Mouse (Mus musculus): ENCODE data around the gene Sod1. TPM values are rescaled to one million over a fixed set of nuclear protein-coding genes. Genes with fewer than 3 reads are reported as not detected.

Gene Sod1
- total and polyA plus RNA-seq, 3 experiments, result 389 to 747 (median 609) TPM

DNA sequence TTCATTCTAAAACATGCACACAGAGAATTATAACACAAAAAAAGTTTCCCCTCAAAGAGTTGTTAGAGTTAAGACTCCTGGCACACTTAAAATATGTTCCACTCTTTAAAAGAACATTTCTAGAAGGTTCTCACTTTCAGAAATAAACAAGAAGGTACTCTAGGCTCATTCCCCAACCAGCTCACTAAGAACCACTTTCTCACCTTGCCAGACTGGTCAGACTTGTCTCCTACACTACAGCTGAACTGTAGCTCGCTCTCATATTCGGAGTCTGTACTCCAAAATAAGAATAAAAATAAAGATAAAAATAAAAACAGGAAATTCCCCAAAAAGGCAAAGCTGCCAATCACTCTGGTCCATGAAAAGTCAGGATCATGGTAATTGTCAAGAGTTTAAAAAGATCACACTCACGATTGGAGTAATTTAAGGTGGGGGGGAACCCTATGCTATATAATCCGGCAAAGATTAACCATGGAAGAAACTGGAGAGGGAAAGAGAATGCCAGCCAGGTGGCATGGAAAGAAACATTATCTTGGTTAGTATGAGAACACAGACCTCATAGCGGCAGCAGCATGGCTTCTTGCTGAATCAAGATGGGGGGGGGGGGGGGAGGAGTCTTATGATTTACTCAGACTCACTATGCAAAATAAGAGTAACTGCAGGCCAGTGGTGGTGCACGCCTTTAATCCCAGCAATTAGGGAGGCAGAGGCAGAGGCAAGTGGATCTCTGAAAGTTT, 17.2 kb upstream of the Sod1 start:
- TF ChIP-seq CTCF (IDR thresholded peaks at IDR 0.05; ENCODE audit: low read depth, low read length), result no peak
- TF ChIP-seq POLR2AphosphoS5 (IDR thresholded peaks at IDR 0.05; ENCODE audit: insufficient replicate concordance, low read depth, low read length), result no peak
- TF ChIP-seq GATA1 (IDR thresholded peaks at IDR 0.05; ENCODE audit: borderline replicate concordance, low read length), result no peak
- no peak for TF ChIP-seq GATA2 (IDR thresholded peaks at IDR 0.05; ENCODE audit: borderline replicate concordance, low read depth, low read length)
- TF ChIP-seq TAL1 (conservative IDR thresholded peaks at IDR 0.05; ENCODE audit: low read depth, low read length), result no peak
- H3K4me1 ChIP-seq (ENCODE audit: insufficient read depth, low read depth, low read length), result peaks cover 14% of the 10 kb centered on the region
- DNase-seq (ENCODE audit: low spot score) (no peak), ATAC-seq (ENCODE audit: extremely low read depth, insufficient number of reproducible peaks, low FRiP score, poor library complexity, severe bottlenecking) (no peak)
- no peak overlapping the region for H3K4me3 ChIP-seq (ENCODE audit: low read depth, low read length)
- peaks cover 15% of the 10 kb centered on the region; the same call in 1 of the 2 replicates for H3K27me3 ChIP-seq (ENCODE audit: insufficient read depth, low read length)
- H3K36me3 ChIP-seq (replicated peaks), result no peaks in the 10 kb centered on the region
- H3K9me3 ChIP-seq (replicated peaks), result no peaks in the 10 kb centered on the region

DNA sequence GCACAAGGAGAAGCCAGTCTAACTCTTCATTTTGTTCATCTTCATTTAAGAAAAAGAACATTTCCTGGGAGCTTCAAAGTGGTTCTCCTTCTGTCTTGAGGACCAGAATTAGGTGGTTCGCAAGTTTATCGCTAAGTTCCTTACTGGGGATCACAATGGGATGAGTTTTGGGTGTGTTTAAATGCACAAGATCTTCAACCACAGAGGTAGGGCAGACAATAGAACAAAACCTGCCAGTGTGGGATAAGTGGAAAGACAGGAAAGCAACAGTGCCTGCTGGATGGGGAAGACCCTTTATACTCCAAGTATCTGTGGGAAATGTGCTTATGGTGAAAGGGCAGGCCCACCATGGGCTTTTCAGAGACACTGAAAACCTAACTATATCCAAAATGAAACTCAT, 15.7 kb upstream of the Sod1 start:
- no peak for TF ChIP-seq TAL1 (conservative IDR thresholded peaks at IDR 0.05; ENCODE audit: low read depth, low read length)
- no peak for TF ChIP-seq GATA2 (IDR thresholded peaks at IDR 0.05; ENCODE audit: borderline replicate concordance, low read depth, low read length)
- TF ChIP-seq GATA1 (IDR thresholded peaks at IDR 0.05; ENCODE audit: borderline replicate concordance, low read length), result no peak
- no peak for TF ChIP-seq POLR2AphosphoS5 (IDR thresholded peaks at IDR 0.05; ENCODE audit: insufficient replicate concordance, low read depth, low read length)
- no peak for TF ChIP-seq CTCF (IDR thresholded peaks at IDR 0.05; ENCODE audit: low read depth, low read length)
- ATAC-seq (ENCODE audit: extremely low read depth, insufficient number of reproducible peaks, low FRiP score, poor library complexity, severe bottlenecking) (no peak), DNase-seq (ENCODE audit: low spot score) (no peak)
- peaks cover 4% of the 10 kb centered on the region; the same call in 1 of the 2 replicates for H3K4me1 ChIP-seq (ENCODE audit: insufficient read depth, low read depth, low read length)
- no peaks in the 10 kb centered on the region for H3K9me3 ChIP-seq (replicated peaks)
- no peak overlapping the region for H3K4me3 ChIP-seq (ENCODE audit: low read depth, low read length)
- peaks cover 25% of the 10 kb centered on the region for H3K27me3 ChIP-seq (ENCODE audit: insufficient read depth, low read length)
- no peaks in the 10 kb centered on the region for H3K36me3 ChIP-seq (replicated peaks)

DNA sequence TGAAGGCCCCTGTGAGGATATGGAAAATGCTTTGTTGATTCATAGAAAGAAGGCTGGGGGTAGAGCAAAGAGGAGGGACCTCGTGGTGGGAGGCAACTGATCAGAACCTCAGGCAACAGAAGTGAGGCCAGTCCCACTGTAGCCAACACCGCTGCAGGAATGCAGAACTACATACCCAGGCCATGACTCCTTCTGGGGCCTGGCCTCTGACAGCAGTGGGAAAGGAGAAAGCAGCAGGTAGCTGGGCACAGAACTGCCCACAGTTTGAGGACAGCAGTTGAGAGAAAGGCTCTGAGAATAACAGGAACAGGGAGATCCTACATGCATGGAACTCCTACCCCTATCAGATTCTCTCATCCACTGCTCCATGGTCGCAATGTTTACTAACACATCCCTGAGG, 11.6 kb upstream of the Sod1 start:
- Histone ChIP-seq H3K9me3 (replicated peaks) (no peaks in the 10 kb centered on the region), H3K27me3 (ENCODE audit: insufficient read depth, low read length) (peaks cover 31% of the 10 kb centered on the region), H3K36me3 (replicated peaks) (no peaks in the 10 kb centered on the region), H3K4me3 (ENCODE audit: low read depth, low read length) (no peak overlapping the region), H3K4me1 (ENCODE audit: insufficient read depth, low read depth, low read length) (peaks cover 7% of the 10 kb centered on the region)
- no peak for DNase-seq (ENCODE audit: low spot score)
- TF ChIP-seq GATA2 (IDR thresholded peaks at IDR 0.05; ENCODE audit: borderline replicate concordance, low read depth, low read length), result no peak
- no peak for TF ChIP-seq GATA1 (IDR thresholded peaks at IDR 0.05; ENCODE audit: borderline replicate concordance, low read length)
- TF ChIP-seq TAL1 (conservative IDR thresholded peaks at IDR 0.05; ENCODE audit: low read depth, low read length), result no peak
- TF ChIP-seq POLR2AphosphoS5 (IDR thresholded peaks at IDR 0.05; ENCODE audit: insufficient replicate concordance, low read depth, low read length), result no peak
- no peak for TF ChIP-seq CTCF (IDR thresholded peaks at IDR 0.05; ENCODE audit: low read depth, low read length)
- no peak for ATAC-seq (ENCODE audit: extremely low read depth, insufficient number of reproducible peaks, low FRiP score, poor library complexity, severe bottlenecking)

DNA sequence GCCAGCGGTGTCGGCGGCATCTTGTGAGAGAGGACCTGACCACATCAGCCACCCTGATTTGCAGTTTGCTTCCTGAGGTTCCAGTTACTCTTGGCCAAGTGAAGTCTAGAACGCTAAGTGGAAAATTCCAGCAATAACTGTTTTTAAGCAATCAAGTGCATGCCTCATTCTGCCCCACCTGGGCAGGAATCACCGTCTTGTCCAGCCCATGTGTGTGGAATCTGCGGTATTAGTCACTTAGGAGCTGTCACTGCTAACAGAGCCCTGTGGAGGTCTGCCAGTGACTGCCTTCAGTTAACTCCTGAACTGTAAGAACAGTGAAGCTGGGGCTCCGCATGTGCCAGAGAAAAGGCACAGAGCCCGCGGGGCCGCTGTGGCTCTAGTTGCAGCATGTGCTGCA, 9.8 kb upstream of the Sod1 start:
- Histone ChIP-seq H3K4me3 (ENCODE audit: low read depth, low read length) (no peak overlapping the region), H3K27me3 (ENCODE audit: insufficient read depth, low read length) (peaks cover 27% of the 10 kb centered on the region), H3K36me3 (replicated peaks) (no peaks in the 10 kb centered on the region), H3K4me1 (ENCODE audit: insufficient read depth, low read depth, low read length) (peaks cover 9% of the 10 kb centered on the region), H3K9me3 (replicated peaks) (no peaks in the 10 kb centered on the region)
- DNase-seq (ENCODE audit: low spot score) (no peak), ATAC-seq (ENCODE audit: extremely low read depth, insufficient number of reproducible peaks, low FRiP score, poor library complexity, severe bottlenecking) (no peak)
- TF ChIP-seq TAL1 (conservative IDR thresholded peaks at IDR 0.05; ENCODE audit: low read depth, low read length) (no peak), CTCF (IDR thresholded peaks at IDR 0.05; ENCODE audit: low read depth, low read length) (no peak), GATA2 (IDR thresholded peaks at IDR 0.05; ENCODE audit: borderline replicate concordance, low read depth, low read length) (no peak), POLR2AphosphoS5 (IDR thresholded peaks at IDR 0.05; ENCODE audit: insufficient replicate concordance, low read depth, low read length) (no peak), GATA1 (IDR thresholded peaks at IDR 0.05; ENCODE audit: borderline replicate concordance, low read length) (no peak)

DNA sequence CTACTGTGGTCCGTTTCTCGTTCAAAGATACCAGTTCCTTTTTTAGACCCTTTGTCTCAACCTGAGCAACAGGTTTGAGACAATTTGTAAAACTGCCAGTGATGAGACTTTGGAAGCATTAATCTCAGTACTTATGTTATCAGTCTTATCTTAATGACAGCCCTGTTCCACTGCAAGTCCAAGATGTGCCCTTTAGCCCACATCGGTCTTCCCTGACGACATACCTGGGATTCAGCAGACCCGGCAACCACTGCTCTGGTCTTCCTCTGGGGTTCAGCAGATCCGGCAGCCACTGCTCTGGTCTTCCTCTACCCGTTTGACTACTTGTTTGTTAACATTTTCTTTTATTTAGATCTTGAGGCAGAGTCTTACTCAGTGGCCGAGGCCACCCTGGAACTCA, 8.8 kb upstream of the Sod1 start:
- Histone ChIP-seq H3K9me3 (replicated peaks) (no peaks in the 10 kb centered on the region), H3K36me3 (replicated peaks) (no peaks in the 10 kb centered on the region), H3K27me3 (ENCODE audit: insufficient read depth, low read length) (peaks cover 27% of the 10 kb centered on the region), H3K4me3 (ENCODE audit: low read depth, low read length) (no peak overlapping the region), H3K4me1 (ENCODE audit: insufficient read depth, low read depth, low read length) (peaks cover 9% of the 10 kb centered on the region)
- ATAC-seq (ENCODE audit: extremely low read depth, insufficient number of reproducible peaks, low FRiP score, poor library complexity, severe bottlenecking), result no peak
- TF ChIP-seq TAL1 (conservative IDR thresholded peaks at IDR 0.05; ENCODE audit: low read depth, low read length), result no peak
- no peak for TF ChIP-seq GATA1 (IDR thresholded peaks at IDR 0.05; ENCODE audit: borderline replicate concordance, low read length)
- no peak for TF ChIP-seq POLR2AphosphoS5 (IDR thresholded peaks at IDR 0.05; ENCODE audit: insufficient replicate concordance, low read depth, low read length)
- no peak for TF ChIP-seq GATA2 (IDR thresholded peaks at IDR 0.05; ENCODE audit: borderline replicate concordance, low read depth, low read length)
- no peak for TF ChIP-seq CTCF (IDR thresholded peaks at IDR 0.05; ENCODE audit: low read depth, low read length)
- DNase-seq (ENCODE audit: low spot score), result no peak

DNA sequence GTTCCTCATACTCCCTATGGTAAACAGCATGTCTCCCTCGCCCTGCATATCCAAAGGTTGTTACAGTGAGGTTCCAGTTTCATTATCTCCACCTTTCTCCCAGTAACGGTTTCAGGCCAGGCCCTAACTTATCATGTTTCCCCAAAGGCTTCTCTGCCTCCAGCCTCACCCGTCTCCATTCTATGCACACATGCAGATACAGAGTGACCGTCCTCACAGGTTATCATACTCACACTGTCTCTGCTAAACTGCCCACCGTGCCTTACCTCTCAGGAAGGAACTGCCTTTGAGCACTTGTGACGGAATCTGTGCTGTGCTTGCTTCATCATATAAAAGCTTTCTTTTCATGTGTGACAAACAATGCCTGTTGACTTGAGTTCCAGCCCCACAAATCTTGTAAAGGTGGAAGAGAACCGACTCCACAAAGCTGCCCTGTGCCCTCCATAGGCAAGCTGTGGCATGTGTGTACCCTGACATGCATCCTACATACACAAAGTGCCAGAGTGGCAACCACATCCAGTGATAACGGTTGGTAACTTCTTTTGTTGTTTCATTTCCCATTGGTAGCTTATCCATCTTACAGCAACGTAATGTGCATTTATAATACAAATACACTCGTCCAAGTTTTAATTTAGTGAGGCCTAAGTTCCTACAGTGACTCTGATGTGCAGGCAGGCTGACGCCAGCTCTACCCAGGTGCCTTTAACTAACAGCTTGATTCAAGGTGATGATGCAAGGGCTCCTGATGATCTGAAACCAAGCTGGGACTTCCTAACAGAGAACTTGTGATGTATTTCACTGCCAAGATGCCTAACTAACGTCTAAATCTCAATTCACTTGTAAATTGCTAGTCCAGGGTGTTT, 6.8 kb upstream of the Sod1 start:
- Histone ChIP-seq H3K4me3 (ENCODE audit: low read depth, low read length) (no peak overlapping the region), H3K36me3 (replicated peaks) (no peaks in the 10 kb centered on the region), H3K27me3 (ENCODE audit: insufficient read depth, low read length) (peaks cover 21% of the 10 kb centered on the region), H3K9me3 (replicated peaks) (no peaks in the 10 kb centered on the region), H3K4me1 (ENCODE audit: insufficient read depth, low read depth, low read length) (peaks cover 13% of the 10 kb centered on the region)
- no peak for ATAC-seq (ENCODE audit: extremely low read depth, insufficient number of reproducible peaks, low FRiP score, poor library complexity, severe bottlenecking)
- TF ChIP-seq POLR2AphosphoS5 (IDR thresholded peaks at IDR 0.05; ENCODE audit: insufficient replicate concordance, low read depth, low read length), result no peak
- TF ChIP-seq TAL1 (conservative IDR thresholded peaks at IDR 0.05; ENCODE audit: low read depth, low read length), result no peak
- TF ChIP-seq GATA2 (IDR thresholded peaks at IDR 0.05; ENCODE audit: borderline replicate concordance, low read depth, low read length), result no peak
- TF ChIP-seq GATA1 (IDR thresholded peaks at IDR 0.05; ENCODE audit: borderline replicate concordance, low read length), result no peak
- TF ChIP-seq CTCF (IDR thresholded peaks at IDR 0.05; ENCODE audit: low read depth, low read length), result no peak
- no peak for DNase-seq (ENCODE audit: low spot score)
